Mouse (Mus musculus): ENCODE results near the gene Slc22a14. TPM values are rescaled to one million over a fixed set of nuclear protein-coding genes. Genes with fewer than 3 reads are reported as not detected.

The Slc22a14 gene
- polyA plus RNA-seq, 1 experiment = 0.29 TPM

- peak within 1 kb of the TSS; percentile 76 for H3K27ac ChIP-seq (ENCODE audit: insufficient read depth, low read length)
- H3K4me1 ChIP-seq (ENCODE audit: control insufficient read depth, insufficient read depth, low read length) = peaks cover 3% of the 10 kb centered on the region
- H3K4me3 ChIP-seq (ENCODE audit: insufficient read depth, low read length) = peak within 1 kb of the TSS; percentile 53
- peak; percentile 89 for TF ChIP-seq POLR2A (IDR thresholded peaks at IDR 0.05; ENCODE audit: extremely low read depth, insufficient read depth, low read length)
- TF ChIP-seq CTCF (IDR thresholded peaks at IDR 0.05; ENCODE audit: extremely low read depth, insufficient read depth, low read length) = no peak
These were observed 24.2 kb downstream of the Slc22a14 start, which contains the start of gene Myd88 for GRCm38 (mm10) chr9:119340909-119341816. TSS of gene Myd88 (minus strand) at chr9:119341411.

- peak overlapping the region; percentile 56 for H3K4me3 ChIP-seq (ENCODE audit: insufficient read depth, low read length)
- H3K27ac ChIP-seq (ENCODE audit: insufficient read depth, low read length) = peak overlapping the region; percentile 26; the same call in 1 of the 2 replicates
- peaks cover 3% of the 10 kb centered on the region for H3K4me1 ChIP-seq (ENCODE audit: control insufficient read depth, insufficient read depth, low read length)
- TF ChIP-seq POLR2A (IDR thresholded peaks at IDR 0.05; ENCODE audit: extremely low read depth, insufficient read depth, low read length) (no peak), CTCF (IDR thresholded peaks at IDR 0.05; ENCODE audit: extremely low read depth, insufficient read depth, low read length) (no peak)
These were observed 25.2 kb downstream of the Slc22a14 start for GRCm38 (mm10) chr9:119340212-119340580.

GRCm38 (mm10) chr9:119339558-119340211 is 25.7 kb downstream of the Slc22a14 start, which contains the start of gene Acaa1a:
TSS of gene Acaa1a (plus strand) at chr9:119339676.
- H3K4me1 ChIP-seq (ENCODE audit: control insufficient read depth, insufficient read depth, low read length) = peaks cover 3% of the 10 kb centered on the region
- peak within 1 kb of the TSS; percentile 26; the same call in 1 of the 2 replicates for H3K27ac ChIP-seq (ENCODE audit: insufficient read depth, low read length)
- H3K4me3 ChIP-seq (ENCODE audit: insufficient read depth, low read length) = peak within 1 kb of the TSS; percentile 56
- TF ChIP-seq CTCF (IDR thresholded peaks at IDR 0.05; ENCODE audit: extremely low read depth, insufficient read depth, low read length) (no peak), POLR2A (IDR thresholded peaks at IDR 0.05; ENCODE audit: extremely low read depth, insufficient read depth, low read length) (no peak)

GRCm38 (mm10) chr9:119339106-119339505 is 26.2 kb downstream of the Slc22a14 start:
- TF ChIP-seq CTCF (IDR thresholded peaks at IDR 0.05; ENCODE audit: extremely low read depth, insufficient read depth, low read length) (no peak), POLR2A (IDR thresholded peaks at IDR 0.05; ENCODE audit: extremely low read depth, insufficient read depth, low read length) (no peak)
- H3K4me3 ChIP-seq (ENCODE audit: insufficient read depth, low read length) = peak overlapping the region; percentile 56
- H3K4me1 ChIP-seq (ENCODE audit: control insufficient read depth, insufficient read depth, low read length) = peaks cover 3% of the 10 kb centered on the region
- no peak overlapping the region for H3K27ac ChIP-seq (ENCODE audit: insufficient read depth, low read length)

DNA sequence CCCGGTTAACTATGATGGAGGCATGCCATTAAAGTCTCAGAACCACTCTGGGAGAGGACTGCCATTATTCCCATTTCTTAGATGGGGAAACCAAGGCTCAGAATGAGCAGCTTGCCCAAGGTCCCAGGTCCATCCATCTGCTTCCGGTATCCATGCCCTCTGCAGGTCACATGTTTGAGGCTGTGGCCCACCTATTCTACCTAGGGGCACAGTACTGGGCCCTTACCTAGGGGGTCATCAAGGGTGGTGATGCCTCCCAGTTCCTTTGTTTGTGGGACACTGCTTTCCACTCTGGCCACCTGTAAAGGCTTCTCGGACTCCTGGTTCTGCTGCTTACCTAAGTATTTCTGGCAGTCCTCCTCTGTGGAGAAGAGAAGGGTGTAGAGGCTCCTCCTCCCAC is 27.0 kb downstream of the Slc22a14 start:
- no peak for TF ChIP-seq POLR2A (IDR thresholded peaks at IDR 0.05; ENCODE audit: extremely low read depth, insufficient read depth, low read length)
- no peak for TF ChIP-seq CTCF (IDR thresholded peaks at IDR 0.05; ENCODE audit: extremely low read depth, insufficient read depth, low read length)
- H3K4me3 ChIP-seq (ENCODE audit: insufficient read depth, low read length) = no peak overlapping the region

GRCm38 (mm10) chr9:119337842-119338241 is 27.5 kb downstream of the Slc22a14 start:
- no peak for TF ChIP-seq CTCF (IDR thresholded peaks at IDR 0.05; ENCODE audit: extremely low read depth, insufficient read depth, low read length)
- Histone ChIP-seq H3K4me3 (ENCODE audit: insufficient read depth, low read length) (no peak overlapping the region), H3K4me1 (ENCODE audit: control insufficient read depth, insufficient read depth, low read length) (peaks cover 3% of the 10 kb centered on the region), H3K27ac (ENCODE audit: insufficient read depth, low read length) (no peak overlapping the region)

More for the DNA sequence above, 27.0 kb downstream of the Slc22a14 start:
- peaks cover 3% of the 10 kb centered on the region for H3K4me1 ChIP-seq (ENCODE audit: control insufficient read depth, insufficient read depth, low read length)
- no peak overlapping the region for H3K27ac ChIP-seq (ENCODE audit: insufficient read depth, low read length)

- no peak overlapping the region for H3K4me3 ChIP-seq (ENCODE audit: insufficient read depth, low read length)
- no peak overlapping the region for H3K27ac ChIP-seq (ENCODE audit: insufficient read depth, low read length)
- no peak for TF ChIP-seq POLR2A (IDR thresholded peaks at IDR 0.05; ENCODE audit: extremely low read depth, insufficient read depth, low read length)
- no peaks in the 10 kb centered on the region; the same call in 1 of the 2 replicates for H3K4me1 ChIP-seq (ENCODE audit: control insufficient read depth, insufficient read depth, low read length)
These were observed 29.8 kb downstream of the Slc22a14 start for GRCm38 (mm10) chr9:119335571-119335970.

DNA sequence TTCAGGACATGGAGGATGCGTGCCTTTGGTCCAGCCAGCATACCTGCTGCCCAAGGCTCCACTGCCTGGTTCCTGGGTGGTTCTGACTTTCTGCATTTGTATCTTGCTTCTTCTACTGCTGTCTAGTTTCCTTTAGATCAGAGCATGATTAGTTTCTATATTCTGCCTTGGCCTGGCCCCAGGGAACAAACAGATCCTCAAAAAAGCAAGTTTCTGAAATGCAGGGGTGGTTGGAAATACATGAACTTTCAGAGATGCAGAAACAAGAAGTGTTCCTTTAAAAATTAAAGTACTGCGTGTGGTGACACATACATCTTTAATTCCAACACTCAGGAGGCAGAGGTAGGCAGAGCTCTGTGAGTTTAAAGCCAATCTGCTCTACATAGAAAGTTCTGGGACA is 30.5 kb downstream of the Slc22a14 start:
- H3K27ac ChIP-seq (ENCODE audit: insufficient read depth, low read length) = peak overlapping the region; percentile 31
- TF ChIP-seq POLR2A (IDR thresholded peaks at IDR 0.05; ENCODE audit: extremely low read depth, insufficient read depth, low read length) (0 out of 2 replicates have a peak, but pooled peaks have one; percentile 35), CTCF (IDR thresholded peaks at IDR 0.05; ENCODE audit: extremely low read depth, insufficient read depth, low read length) (no peak)

GRCm38 (mm10) chr9:119334324-119334723 is 31.0 kb downstream of the Slc22a14 start:
- TF ChIP-seq CTCF (IDR thresholded peaks at IDR 0.05; ENCODE audit: extremely low read depth, insufficient read depth, low read length) = no peak
- no peak for TF ChIP-seq POLR2A (IDR thresholded peaks at IDR 0.05; ENCODE audit: extremely low read depth, insufficient read depth, low read length)
- no peaks in the 10 kb centered on the region; the same call in 1 of the 2 replicates for H3K4me1 ChIP-seq (ENCODE audit: control insufficient read depth, insufficient read depth, low read length)
- no peak overlapping the region for H3K4me3 ChIP-seq (ENCODE audit: insufficient read depth, low read length)
- peak overlapping the region; percentile 31 for H3K27ac ChIP-seq (ENCODE audit: insufficient read depth, low read length)

More for the DNA sequence above, 30.5 kb downstream of the Slc22a14 start:
- Histone ChIP-seq H3K4me1 (ENCODE audit: control insufficient read depth, insufficient read depth, low read length) (no peaks in the 10 kb centered on the region; the same call in 1 of the 2 replicates), H3K4me3 (ENCODE audit: insufficient read depth, low read length) (no peak overlapping the region)
